Mouse (Mus musculus) spleen, postnatal 14 days (tissue): ENCODE measurements around the gene Mtif3.
"Not testable (repeated sequence)": the region's sequence is repeated elsewhere in the genome, so short reads cannot be mapped to it uniquely, and the experiment has no call there.

Experiments used
- DNase-seq, 2 experiments: peaks; one replicate each; pipeline ENCODE4 v3.0.0; 2021 to 2022; ENCODE audit warnings: low spot score in 2 of 2

Mtif3 gene

GRCm38 (mm10) chr5:146954576-146954975 is 9.0 kb downstream of the Mtif3 start:
- DNase-seq = no peak

GRCm38 (mm10) chr5:146948508-146949088 is 15.0 kb downstream of the Mtif3 start, which contains the start of gene Gtf3a:
Gene Gtf3a, plus strand, starts transcription at chr5:146948657.
- peak; percentile 52 to 71 for DNase-seq

- DNase-seq = no peak
Observed at GRCm38 (mm10) chr5:146948041-146948507, 15.5 kb downstream of the Mtif3 start.

GRCm38 (mm10) chr5:146947497-146947896 is 16.1 kb downstream of the Mtif3 start:
- DNase-seq = no peak

- DNase-seq = no peak
Observed at GRCm38 (mm10) chr5:146946682-146947081, 16.9 kb downstream of the Mtif3 start.

GRCm38 (mm10) chr5:146944568-146944967 is 19.0 kb downstream of the Mtif3 start:
- DNase-seq = no peak

- no peak for DNase-seq
Observed at GRCm38 (mm10) chr5:146942965-146943364, 20.6 kb downstream of the Mtif3 start.

- not testable (repeated sequence) for DNase-seq
Observed at GRCm38 (mm10) chr5:146941939-146942338, 21.7 kb downstream of the Mtif3 start.

GRCm38 (mm10) chr5:146940219-146940618 is 23.4 kb downstream of the Mtif3 start:
- DNase-seq = no peak

- no peak for DNase-seq
Observed at GRCm38 (mm10) chr5:146939109-146939796, 24.3 kb downstream of the Mtif3 start.

- DNase-seq = no peak
Observed at GRCm38 (mm10) chr5:146937541-146938503, 25.8 kb downstream of the Mtif3 start.

GRCm38 (mm10) chr5:146933466-146933865 is 30.1 kb downstream of the Mtif3 start:
- DNase-seq = no peak

- DNase-seq = no peak
Observed at GRCm38 (mm10) chr5:146931904-146932553, 31.6 kb downstream of the Mtif3 start.

GRCm38 (mm10) chr5:146931422-146931821 is 32.2 kb downstream of the Mtif3 start:
- DNase-seq = no peak

- DNase-seq = no peak
Observed at GRCm38 (mm10) chr5:146926673-146927072, 36.9 kb downstream of the Mtif3 start.

- no peak for DNase-seq
Observed at GRCm38 (mm10) chr5:146923547-146923946, 40.1 kb downstream of the Mtif3 start.

GRCm38 (mm10) chr5:146921224-146921623 is 42.4 kb downstream of the Mtif3 start:
- DNase-seq = no peak

GRCm38 (mm10) chr5:146920314-146921161 is 43.1 kb downstream of the Mtif3 start:
- DNase-seq = no peak

- DNase-seq = no peak
Observed at GRCm38 (mm10) chr5:146919874-146920273, 43.7 kb downstream of the Mtif3 start.

- DNase-seq = not testable (repeated sequence)
Observed at GRCm38 (mm10) chr5:146917357-146917756, 46.2 kb downstream of the Mtif3 start.

GRCm38 (mm10) chr5:146916806-146917205 is 46.8 kb downstream of the Mtif3 start:
- no peak for DNase-seq
